Mouse (Mus musculus) forebrain, embryonic 11.5 days (tissue): ENCODE results near the gene Mfsd4b1. TPM values are rescaled to one million over a fixed set of nuclear protein-coding genes. Genes with fewer than 3 reads are reported as not detected.

Experiments used
- ATAC-seq: fragments of 200-750 bp; cut with Nextera tagmentation; replicated peaks from 2 replicates; pipeline ENCODE4 v1.8.0; 2017; ENCODE audit warnings: moderate TSS enrichment; ENCODE audit not compliant: low FRiP score
- DNase-seq: peaks from one replicate; pipeline ENCODE4 v3.0.0-alpha.2; 2017; ENCODE audit warnings: low spot score
- H3K27ac ChIP-seq: fragments of 300-500 bp; sonication (generic); 2 replicates; pipeline ENCODE4 v1.5.1; 2014; ENCODE audit warnings: low read depth, low read length
- H3K27me3 ChIP-seq: fragments of 300-500 bp; sonication (generic); 2 replicates; pipeline ENCODE4 v1.6.1; 2014; ENCODE audit warnings: mild to moderate bottlenecking, low read length, mixed read lengths; ENCODE audit not compliant: control insufficient read depth, insufficient read depth
- H3K36me3 ChIP-seq: fragments of 300-500 bp; sonication (generic); 2 replicates; pipeline ENCODE4 v1.6.1; 2014; ENCODE audit warnings: mild to moderate bottlenecking, low read length, moderate library complexity, mixed read lengths; ENCODE audit not compliant: control insufficient read depth, insufficient read depth
- H3K4me1 ChIP-seq: fragments of 300-500 bp; sonication (generic); replicated peaks from 2 replicates; pipeline ENCODE4 v1.6.1; 2014; ENCODE audit warnings: low read length, mixed read lengths; ENCODE audit not compliant: control insufficient read depth, insufficient read depth
- H3K4me2 ChIP-seq: fragments of 300-500 bp; sonication (generic); 2 replicates; pipeline ENCODE4 v1.6.1; 2014; ENCODE audit warnings: low read depth, mild to moderate bottlenecking, low read length, moderate library complexity, mixed read lengths; ENCODE audit not compliant: severe bottlenecking
- H3K4me3 ChIP-seq: fragments of 300-500 bp; sonication (generic); 2 replicates; pipeline ENCODE4 v1.5.1; 2014; ENCODE audit warnings: low read depth, low read length
- H3K9ac ChIP-seq: fragments of 300-500 bp; sonication (generic); 2 replicates; pipeline ENCODE4 v1.6.1; 2014; ENCODE audit warnings: low read length
- H3K9me3 ChIP-seq: fragments of 300-500 bp; sonication (generic); 2 replicates; pipeline ENCODE4 v1.6.1; 2016; ENCODE audit warnings: low read length, mixed read lengths; ENCODE audit not compliant: control insufficient read depth
- WGBS: fragments of 180-500 bp; shearing (Covaris S2); extraction: QIAGEN DNeasy Blood & Tissue Kit; methylation state at CpG from one replicate; pipeline ENCODE4 v1.1.7; 2014; 5-methylcytosine and 5-hydroxymethylcytosine counted together
- polyA plus RNA-seq: library from polyadenylated mRNA; unstranded; fragments of >200 nt; fragmentation: Nextera tagmentation; extraction: Ambion mirVana; gene quantifications from 2 replicates; pipeline ENCODE4 v1.2.1, GENCODE M21; 2014

Mfsd4b1 gene
- polyA plus RNA-seq, 1 experiment from 2014 or later, result not detected

GRCm38 (mm10) chr10:40006963-40007362, 18.1 kb downstream of the Mfsd4b1 start:
- 59% methylated on average over 10 of the region's 10 CpGs for WGBS
- H3K4me2 ChIP-seq, result no peak overlapping the region
- no peak overlapping the region for H3K4me3 ChIP-seq
- DNase-seq (peak; percentile 47), ATAC-seq (no peak)
- no peaks in the 10 kb centered on the region for H3K4me1 ChIP-seq
- no peaks in the 10 kb centered on the region for H3K27me3 ChIP-seq
- no peak overlapping the region for H3K9ac ChIP-seq
- no peaks in the 10 kb centered on the region for H3K36me3 ChIP-seq
- no peak overlapping the region for H3K27ac ChIP-seq
- no peaks in the 10 kb centered on the region for H3K9me3 ChIP-seq

- Histone ChIP-seq H3K36me3 (no peaks in the 10 kb centered on the region), H3K27me3 (no peaks in the 10 kb centered on the region), H3K9me3 (no peaks in the 10 kb centered on the region), H3K4me2 (no peak overlapping the region), H3K4me1 (no peaks in the 10 kb centered on the region), H3K9ac (no peak overlapping the region), H3K27ac (no peak overlapping the region), H3K4me3 (no peak overlapping the region)
- no peak for ATAC-seq
- 94% methylated on average over 2 of the region's 2 CpGs for WGBS
- no peak for DNase-seq
Observed at GRCm38 (mm10) chr10:40000746-40001145, 24.3 kb downstream of the Mfsd4b1 start.

- H3K9me3 ChIP-seq, result no peaks in the 10 kb centered on the region
- H3K36me3 ChIP-seq, result no peaks in the 10 kb centered on the region
- H3K27ac ChIP-seq, result no peak overlapping the region
- no peak overlapping the region for H3K9ac ChIP-seq
- H3K27me3 ChIP-seq, result no peaks in the 10 kb centered on the region
- WGBS, result 76% methylated on average over 4 of the region's 4 CpGs
- ATAC-seq, result no peak
- DNase-seq, result no peak
- H3K4me2 ChIP-seq, result no peak overlapping the region
- H3K4me3 ChIP-seq, result no peak overlapping the region
- H3K4me1 ChIP-seq, result no peaks in the 10 kb centered on the region
Observed at GRCm38 (mm10) chr10:39991155-39991554, 33.9 kb downstream of the Mfsd4b1 start.

GRCm38 (mm10) chr10:39986466-39986865, 38.6 kb downstream of the Mfsd4b1 start, which contains the start of gene Mfsd4b5:
Mfsd4b5 (minus strand) TSS chr10:39986646.
- H3K4me1 ChIP-seq, result no peaks in the 10 kb centered on the region
- no peak for ATAC-seq
- no peak within 1 kb of the TSS for H3K4me3 ChIP-seq
- H3K9me3 ChIP-seq, result no peaks in the 10 kb centered on the region
- H3K36me3 ChIP-seq, result no peaks in the 10 kb centered on the region
- no peak within 1 kb of the TSS for H3K4me2 ChIP-seq
- H3K27ac ChIP-seq, result no peak within 1 kb of the TSS
- peak; percentile 20 for DNase-seq
- H3K27me3 ChIP-seq, result no peaks in the 10 kb centered on the region
- no peak within 1 kb of the TSS for H3K9ac ChIP-seq
- WGBS, result 92% methylated on average over 12 of the region's 12 CpGs

- H3K27me3 ChIP-seq, result no peaks in the 10 kb centered on the region
- no peak for ATAC-seq
- 82% methylated on average over 5 of the region's 5 CpGs for WGBS
- H3K27ac ChIP-seq, result no peak overlapping the region
- no peak for DNase-seq
- H3K9me3 ChIP-seq, result peaks cover 7% of the 10 kb centered on the region; the same call in 1 of the 2 replicates
- H3K9ac ChIP-seq, result no peak overlapping the region
- no peak overlapping the region for H3K4me3 ChIP-seq
- H3K4me1 ChIP-seq, result no peaks in the 10 kb centered on the region
- no peaks in the 10 kb centered on the region for H3K36me3 ChIP-seq
- no peak overlapping the region for H3K4me2 ChIP-seq
Observed at GRCm38 (mm10) chr10:39982604-39983003, 42.5 kb downstream of the Mfsd4b1 start.

- H3K4me2 ChIP-seq, result no peak overlapping the region
- peaks cover 7% of the 10 kb centered on the region; the same call in 1 of the 2 replicates for H3K9me3 ChIP-seq
- DNase-seq (no peak), ATAC-seq (no peak)
- H3K4me1 ChIP-seq, result no peaks in the 10 kb centered on the region
- H3K36me3 ChIP-seq, result no peaks in the 10 kb centered on the region
- no peak overlapping the region for H3K9ac ChIP-seq
- H3K27ac ChIP-seq, result no peak overlapping the region
- 81% methylated on average over 1 of the region's 1 CpGs for WGBS
- no peak overlapping the region for H3K4me3 ChIP-seq
- H3K27me3 ChIP-seq, result no peaks in the 10 kb centered on the region
Observed at GRCm38 (mm10) chr10:39978231-39978630, 46.8 kb downstream of the Mfsd4b1 start.

- WGBS, result 91% methylated on average over 4 of the region's 4 CpGs
- no peak overlapping the region for H3K4me2 ChIP-seq
- ATAC-seq, result no peak
Observed at GRCm38 (mm10) chr10:39977346-39977745, 47.7 kb downstream of the Mfsd4b1 start.

GRCm38 (mm10) chr10:39975771-39976170, 49.3 kb downstream of the Mfsd4b1 start:
- WGBS, result 43% methylated on average over 2 of the region's 2 CpGs
- Histone ChIP-seq H3K4me3 (no peak overlapping the region), H3K9me3 (peaks cover 7% of the 10 kb centered on the region; the same call in 1 of the 2 replicates), H3K9ac (no peak overlapping the region), H3K36me3 (no peaks in the 10 kb centered on the region), H3K4me2 (no peak overlapping the region), H3K27ac (no peak overlapping the region), H3K27me3 (no peaks in the 10 kb centered on the region), H3K4me1 (no peaks in the 10 kb centered on the region)
- no peak for ATAC-seq
- no peak for DNase-seq

More at GRCm38 (mm10) chr10:39977346-39977745, 47.7 kb downstream of the Mfsd4b1 start:
- no peaks in the 10 kb centered on the region for H3K27me3 ChIP-seq
- H3K9me3 ChIP-seq, result peaks cover 7% of the 10 kb centered on the region; the same call in 1 of the 2 replicates
- H3K36me3 ChIP-seq, result no peaks in the 10 kb centered on the region
- H3K27ac ChIP-seq, result no peak overlapping the region
- no peaks in the 10 kb centered on the region for H3K4me1 ChIP-seq
- H3K9ac ChIP-seq, result no peak overlapping the region
- no peak overlapping the region for H3K4me3 ChIP-seq
- no peak for DNase-seq

- WGBS, result 73% methylated on average over 11 of the region's 11 CpGs
- Histone ChIP-seq H3K9ac (no peak overlapping the region), H3K9me3 (peaks cover 7% of the 10 kb centered on the region; the same call in 1 of the 2 replicates), H3K36me3 (no peaks in the 10 kb centered on the region), H3K4me2 (no peak overlapping the region), H3K27ac (no peak overlapping the region), H3K4me3 (no peak overlapping the region), H3K27me3 (no peaks in the 10 kb centered on the region), H3K4me1 (no peaks in the 10 kb centered on the region)
- DNase-seq (no peak), ATAC-seq (no peak)
Observed at GRCm38 (mm10) chr10:39974982-39975381, 50.1 kb downstream of the Mfsd4b1 start.
